Mouse (Mus musculus) retina, adult 2 months (tissue): Measurements from ENCODE around the gene Plekhm3.
"Not testable (repeated sequence)": the region's sequence is repeated elsewhere in the genome, so short reads cannot be mapped to it uniquely, and the experiment has no call there.

ENCODE experiments used
- DNase-seq: peaks from one replicate; pipeline ENCODE4 v3.0.0-alpha.2; 2012; ENCODE audit warnings: low read depth, low spot score

Plekhm3 gene

DNA sequence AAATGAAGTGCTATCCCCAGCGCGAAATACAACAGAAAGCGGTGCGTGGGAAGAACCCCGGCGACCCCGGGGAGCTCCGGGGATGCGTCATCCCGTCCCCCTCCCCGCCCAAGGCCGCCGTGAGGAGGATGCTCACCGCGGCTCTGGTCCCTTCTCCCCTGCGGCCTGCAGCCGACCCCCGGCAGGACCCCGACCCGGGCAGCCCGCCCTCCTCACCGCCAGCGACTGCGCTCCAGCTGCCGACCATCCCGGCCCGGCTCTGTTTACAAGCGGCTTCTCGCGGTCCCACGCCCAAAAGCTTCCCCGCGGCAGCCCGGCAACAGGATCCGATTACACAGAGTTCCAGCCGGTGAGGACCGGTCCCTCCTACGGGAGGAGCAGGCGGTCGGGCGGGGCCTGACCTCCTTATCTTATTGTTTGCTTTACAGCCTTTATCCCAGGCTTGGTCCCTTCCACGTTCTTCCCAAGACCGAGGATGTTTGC lies at the start of gene Plekhm3:
Gene Plekhm3, minus strand, starts transcription at position 346 of the 483 bp plus-strand sequence.
- peak; percentile 75 for DNase-seq

DNA sequence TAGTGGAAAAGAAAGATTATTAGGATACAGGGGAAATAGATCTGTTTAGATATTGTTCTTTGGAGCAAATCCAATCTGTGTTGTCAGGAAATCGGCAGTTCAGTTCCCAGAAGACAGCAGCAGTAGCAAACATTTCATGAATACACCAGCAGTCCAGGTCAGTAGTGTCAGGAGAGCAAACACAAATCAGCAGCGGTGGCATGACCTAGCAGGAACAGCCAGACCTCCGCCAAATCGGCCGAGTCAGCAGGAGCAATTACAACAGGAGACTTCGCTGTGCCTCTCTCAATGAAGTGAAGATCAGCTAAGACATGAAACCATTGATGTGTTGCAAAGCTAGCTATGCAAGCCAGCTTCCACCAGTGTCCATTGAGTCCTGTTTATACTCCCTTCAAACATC lies 49.0 kb upstream of the Plekhm3 start:
- DNase-seq = no peak

DNA sequence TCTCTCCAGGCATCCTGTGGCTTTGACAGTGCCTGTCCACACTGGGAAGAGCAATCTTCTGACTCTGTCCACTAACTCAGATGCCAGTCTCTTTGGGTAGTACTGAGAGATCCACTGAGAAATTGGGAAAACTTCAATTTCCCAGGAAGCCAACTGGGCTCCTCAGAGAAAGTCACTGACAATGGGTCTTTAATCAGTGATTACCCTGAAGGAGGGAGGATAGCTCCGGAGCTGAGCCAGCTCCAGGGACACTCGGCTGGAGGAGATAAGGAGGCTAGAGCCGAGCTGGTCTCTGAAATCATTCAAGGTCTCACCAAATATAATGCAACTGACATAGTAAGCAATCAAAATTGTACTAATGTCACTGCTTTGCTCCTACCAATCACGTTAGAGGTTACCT lies 47.9 kb upstream of the Plekhm3 start:
- no peak for DNase-seq

DNA sequence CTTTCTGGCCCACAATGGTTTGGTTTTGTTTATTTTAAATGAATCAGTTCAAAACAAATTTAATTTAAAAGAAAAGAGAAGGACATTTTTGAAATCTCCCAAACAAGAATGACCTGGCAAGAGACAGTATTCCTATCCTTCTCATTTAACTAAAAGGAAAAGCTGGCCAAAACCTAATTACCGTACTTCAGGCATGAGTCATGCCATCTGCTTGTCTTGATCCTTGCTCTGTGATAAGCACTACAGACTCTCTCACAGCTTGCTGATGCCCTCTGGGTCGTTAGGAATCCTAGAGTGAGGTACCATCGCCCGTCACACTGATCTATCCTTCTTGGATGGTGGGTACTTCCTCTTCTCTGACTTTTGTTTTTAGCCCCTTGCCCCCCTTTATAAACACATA lies 36.6 kb upstream of the Plekhm3 start:
- no peak for DNase-seq

DNA sequence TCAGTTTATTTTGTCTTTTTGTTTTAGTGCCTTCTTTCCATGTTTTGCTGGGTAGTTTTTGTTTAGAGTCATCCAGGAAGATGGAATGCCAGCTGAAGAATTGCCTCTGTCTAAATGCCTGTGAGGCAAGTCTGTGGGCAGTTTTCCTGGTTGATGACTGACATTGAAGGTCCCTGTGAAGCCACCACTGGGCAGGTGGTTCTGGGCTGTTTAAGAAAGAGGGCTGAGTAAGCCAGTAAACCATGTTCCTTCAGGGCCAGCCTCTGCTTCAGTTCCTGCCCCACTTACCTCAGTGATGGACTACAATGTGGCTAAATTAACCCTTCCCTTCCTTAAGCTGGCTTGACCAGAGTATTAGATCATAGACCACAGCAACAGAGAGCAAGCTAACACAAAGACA lies 31.6 kb upstream of the Plekhm3 start:
- DNase-seq = no peak

DNA sequence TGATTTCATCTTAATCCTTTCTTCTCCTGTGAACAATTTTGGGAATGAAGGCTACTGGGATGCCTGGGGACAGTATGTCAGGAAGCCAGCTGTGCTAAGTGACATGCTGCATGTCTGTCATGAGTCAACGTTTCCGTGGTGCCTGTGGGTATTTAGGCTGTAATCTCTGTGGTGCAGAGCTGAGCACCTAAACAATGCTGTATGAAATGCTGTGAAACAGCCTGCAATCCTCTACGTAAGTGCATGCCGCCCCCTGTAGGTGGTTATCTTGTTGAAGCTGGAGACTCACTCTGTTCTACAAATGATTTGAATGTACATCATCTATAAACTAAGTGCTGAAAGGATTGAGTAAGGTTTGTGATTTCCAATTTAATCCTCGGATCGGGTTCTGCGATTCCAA lies 29.5 kb upstream of the Plekhm3 start:
- peak; percentile 48 for DNase-seq

DNA sequence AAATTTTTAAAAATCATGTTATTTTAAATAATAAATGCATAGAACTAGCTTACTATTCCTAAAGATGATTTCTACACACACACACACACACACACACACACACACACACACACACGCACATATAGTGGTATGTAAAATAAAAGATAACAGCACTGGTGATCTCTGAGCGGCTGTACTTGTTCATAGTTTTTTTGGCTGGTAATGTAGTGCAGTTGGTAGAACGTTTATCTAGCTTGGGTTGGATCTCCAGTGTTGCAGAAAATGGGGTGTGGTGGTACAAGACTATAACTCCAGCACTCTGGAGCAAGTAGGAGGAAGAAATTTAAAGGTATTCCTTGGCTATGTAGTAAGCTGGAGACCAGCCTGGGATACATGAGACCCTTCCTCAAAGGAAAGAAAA lies 26.6 kb upstream of the Plekhm3 start:
- no peak for DNase-seq

DNA sequence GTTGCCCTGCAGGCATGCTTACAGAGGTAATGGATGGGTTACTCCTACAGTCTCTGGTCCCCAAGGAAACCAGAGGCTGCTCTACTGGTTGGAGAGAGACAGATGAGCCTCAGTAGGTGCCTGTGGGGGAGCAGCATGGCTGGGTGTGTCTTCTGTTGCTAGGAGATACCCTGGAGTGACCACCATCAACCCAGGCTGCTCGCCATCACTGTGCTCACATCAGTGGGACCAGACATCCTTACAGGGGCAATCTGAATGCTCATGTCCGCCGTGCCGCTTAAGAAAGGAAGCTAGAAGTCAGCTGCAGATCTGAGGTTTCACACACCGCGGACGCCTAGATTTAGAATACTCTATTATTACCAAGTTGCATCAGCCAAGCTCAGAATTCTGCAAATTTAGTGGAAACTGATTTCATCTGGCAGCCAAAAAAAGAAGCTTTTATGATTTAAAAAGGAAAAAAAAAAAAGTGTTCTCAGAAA lies 21.7 kb upstream of the Plekhm3 start:
- no peak for DNase-seq

DNA sequence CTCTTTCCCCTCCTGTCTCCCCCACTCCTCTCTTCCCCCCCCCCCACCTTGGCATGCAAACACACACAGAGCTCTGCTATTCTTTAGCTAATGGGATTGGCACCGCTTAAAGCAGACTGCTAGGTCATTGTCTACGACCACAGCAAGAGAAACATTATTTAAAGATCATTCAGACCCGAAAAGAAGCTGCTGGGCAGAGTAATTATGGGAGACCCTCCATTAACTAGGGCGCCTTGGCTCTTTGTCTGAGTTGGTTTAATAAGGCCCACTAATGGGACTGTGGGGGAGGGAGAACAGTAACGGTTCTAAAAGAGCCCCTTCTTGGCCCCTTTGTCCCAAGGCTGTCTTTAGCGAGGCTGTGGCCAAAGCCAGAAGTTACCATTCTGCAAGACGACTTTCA lies 18.7 kb upstream of the Plekhm3 start:
- DNase-seq = no peak

DNA sequence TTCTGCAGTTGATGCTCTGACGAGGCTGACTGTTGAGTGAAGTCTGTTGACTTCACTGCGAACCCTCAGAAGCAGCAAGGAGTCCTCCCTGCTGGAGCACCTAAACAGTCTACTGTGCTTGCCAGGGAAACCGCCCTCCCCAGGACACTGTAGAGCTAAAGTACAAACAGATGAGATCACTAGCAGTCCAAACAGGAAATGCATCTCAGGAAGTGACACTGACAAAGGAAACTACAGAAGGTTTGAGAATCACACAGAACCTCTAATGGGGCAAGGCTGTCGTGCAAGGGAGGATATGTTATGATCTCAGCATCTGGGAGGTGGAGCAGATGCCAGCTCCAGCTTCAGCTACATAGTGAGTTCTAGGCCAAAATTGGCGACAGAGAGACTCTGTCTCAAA lies 14.1 kb upstream of the Plekhm3 start:
- DNase-seq = no peak

DNA sequence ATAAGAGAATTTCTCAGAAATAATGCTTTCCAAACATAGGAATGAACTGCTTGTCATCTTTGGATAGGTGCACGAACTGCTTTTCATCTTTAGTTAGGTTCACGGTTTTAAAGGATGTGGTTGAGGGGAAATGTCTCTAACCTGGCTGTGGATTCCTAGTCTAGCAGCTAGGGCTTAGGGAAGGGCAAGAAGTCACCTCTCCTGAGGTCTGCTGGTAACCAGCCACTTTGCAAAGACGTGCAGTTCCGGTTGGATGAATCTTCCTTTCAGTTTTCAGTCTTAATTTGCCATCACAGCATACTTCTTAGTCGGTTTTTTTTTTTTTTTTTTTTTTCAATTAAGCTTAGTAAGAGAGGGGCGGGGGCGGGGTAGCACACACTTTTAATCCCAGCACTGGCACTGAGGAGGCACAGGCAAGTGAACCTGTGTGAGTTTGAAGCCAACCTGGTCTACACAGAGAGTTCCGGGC lies 431 bp upstream of the Plekhm3 start:
- DNase-seq = no peak

DNA sequence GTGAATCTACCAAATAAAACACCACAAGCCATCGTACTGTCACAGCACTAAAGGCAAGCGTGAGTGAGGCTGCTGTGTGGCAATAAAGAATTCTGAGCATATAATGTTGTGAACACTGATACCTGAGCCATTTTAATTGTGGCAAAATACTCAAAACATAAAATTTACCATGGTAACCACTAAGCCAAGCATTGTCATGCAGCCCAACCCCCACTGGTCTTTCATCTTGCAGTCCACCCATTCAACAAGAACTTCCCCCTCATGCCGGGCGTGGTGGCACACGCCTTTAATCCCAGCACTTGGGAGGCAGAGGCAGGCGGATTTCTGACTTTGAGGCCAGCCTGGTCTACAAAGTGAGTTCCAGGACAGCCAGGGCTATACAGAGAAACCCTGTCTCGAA lies 1.8 kb downstream of the Plekhm3 start:
- not testable (repeated sequence) for DNase-seq

DNA sequence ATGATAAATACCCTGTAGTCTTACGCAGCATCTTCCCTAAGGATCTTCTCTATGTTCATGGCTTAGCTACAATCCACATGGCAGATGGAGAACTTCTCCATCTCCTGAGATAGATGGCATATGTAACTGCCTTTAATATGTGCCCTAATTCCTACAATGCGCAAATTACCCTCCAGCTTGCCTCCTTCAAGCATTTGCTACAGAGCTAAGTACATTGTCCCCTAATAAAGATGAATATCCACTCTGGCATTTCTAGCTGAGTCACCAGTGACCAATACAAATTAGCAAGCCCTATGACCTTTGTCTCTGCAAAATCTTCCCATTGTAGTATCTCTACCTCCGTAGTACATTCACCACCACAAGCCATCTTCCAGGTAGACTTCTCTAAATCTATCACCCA lies 6.4 kb downstream of the Plekhm3 start:
- no peak for DNase-seq

DNA sequence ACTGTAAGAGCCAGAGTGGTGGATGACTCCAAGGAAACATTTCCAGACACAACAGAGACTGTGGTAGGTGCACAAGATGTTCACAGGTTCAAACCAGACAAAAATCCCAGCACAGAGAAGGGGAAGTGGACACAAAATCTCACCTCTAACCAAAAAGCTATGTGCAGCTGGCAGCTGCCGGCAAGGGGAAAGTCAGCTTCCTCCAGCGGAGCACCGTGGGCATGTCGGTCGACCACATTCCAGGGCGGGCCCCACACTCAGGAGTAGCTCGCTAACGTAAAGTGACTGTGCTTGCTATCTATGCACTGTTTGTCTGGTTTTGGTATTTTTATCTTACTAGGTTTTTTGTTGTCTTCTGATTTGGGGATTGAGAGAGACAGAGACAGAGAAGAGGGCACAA lies 7.2 kb downstream of the Plekhm3 start:
- no peak for DNase-seq

DNA sequence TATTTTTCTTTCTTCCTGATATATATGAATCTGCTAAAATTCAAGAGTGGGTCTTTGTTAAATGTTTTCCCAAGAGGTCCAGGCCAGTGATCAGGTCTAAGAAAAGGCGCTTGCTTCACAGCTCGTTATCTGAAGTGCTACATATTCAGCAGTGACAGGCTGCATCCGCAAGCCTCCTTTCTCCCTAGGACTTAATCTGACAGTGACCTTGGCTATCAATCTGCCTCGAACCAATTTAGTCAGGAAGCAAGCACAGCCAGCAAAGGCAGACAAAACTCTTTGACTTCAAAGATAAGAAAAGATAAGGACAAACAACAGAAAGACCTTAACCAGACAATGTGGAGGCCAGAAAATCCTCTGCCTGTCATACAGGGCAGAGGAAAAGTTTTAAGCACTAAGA lies 10.5 kb downstream of the Plekhm3 start:
- DNase-seq = no peak

DNA sequence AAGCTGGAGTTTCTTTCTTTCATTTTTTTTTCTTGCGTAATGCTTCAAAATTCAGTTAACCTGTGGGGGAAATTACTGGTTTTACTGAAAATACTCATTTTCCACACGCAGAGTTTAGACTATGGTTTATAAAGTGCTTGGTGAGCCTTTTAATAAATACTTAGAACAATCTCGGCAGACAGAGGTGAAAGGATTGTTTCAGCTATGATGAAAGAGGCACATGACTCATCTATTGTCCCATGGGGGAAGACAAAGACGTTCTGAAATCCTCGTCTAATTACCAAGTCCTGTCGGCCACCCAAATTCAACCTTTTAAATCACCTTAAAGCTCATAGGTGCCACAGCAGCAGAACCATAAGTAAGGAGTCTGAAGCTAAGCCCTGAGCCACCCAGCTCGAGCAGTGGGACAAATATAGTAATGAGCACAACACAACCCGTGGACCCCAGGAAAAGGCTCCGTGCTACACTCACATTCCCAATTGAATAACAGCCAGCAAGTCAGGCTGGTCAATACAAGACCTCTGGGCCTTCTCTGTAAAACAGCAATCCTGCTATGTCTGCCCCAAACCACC lies 11.3 kb downstream of the Plekhm3 start:
- no peak for DNase-seq

DNA sequence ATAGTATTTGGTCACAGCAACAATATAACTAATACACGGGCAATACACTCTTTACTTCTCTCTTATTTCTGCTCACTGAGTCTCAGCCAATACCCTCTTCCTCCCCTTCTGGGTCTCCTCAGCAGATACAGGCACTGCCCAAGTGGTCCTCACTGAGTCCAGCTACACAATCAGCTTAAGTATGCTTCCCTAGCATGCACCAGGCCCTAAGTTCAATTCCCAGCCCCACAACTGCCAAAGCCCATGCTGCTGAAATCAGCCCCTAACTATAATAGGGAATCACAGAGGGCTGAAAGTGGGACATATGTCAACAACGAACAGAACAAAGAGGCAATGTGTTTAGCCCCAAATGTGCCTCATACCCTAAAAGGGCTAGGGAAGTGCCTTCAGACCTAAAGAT lies 11.9 kb downstream of the Plekhm3 start:
- no peak for DNase-seq

DNA sequence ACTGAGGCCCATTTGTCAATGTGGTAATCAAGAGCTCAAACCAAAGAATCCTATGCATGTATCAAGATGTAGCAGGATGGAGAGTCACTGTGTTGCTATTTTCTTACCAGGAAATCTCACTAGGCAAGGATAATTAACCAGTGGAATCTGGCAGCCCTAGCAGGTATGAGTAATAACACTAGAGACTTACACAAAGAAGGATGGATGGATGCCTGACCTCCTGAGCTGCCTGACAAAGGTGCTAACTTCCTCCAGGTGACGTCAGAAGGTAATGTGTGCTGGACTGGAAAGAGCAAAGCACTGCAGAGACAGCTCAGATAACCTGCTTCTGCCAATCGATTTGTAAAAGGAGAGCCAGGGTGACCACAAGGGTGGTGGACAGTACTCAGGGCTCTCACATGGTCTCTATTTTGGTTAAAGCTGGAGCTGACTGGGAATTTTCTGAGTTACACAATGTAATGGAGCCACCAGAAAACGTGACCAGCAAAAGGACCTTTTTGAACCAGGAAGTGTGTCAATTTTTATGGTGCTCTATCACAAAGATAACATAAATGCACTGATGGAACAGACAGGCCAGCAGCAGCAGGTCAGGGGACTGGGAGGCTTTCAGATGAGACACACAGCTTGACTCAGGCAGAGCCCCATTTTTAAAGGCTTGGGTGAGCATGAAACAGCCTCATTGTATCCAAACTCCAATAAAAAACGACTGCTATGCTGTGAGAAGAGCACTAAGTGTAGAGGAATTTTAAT lies 14.4 kb downstream of the Plekhm3 start:
- DNase-seq = no peak

DNA sequence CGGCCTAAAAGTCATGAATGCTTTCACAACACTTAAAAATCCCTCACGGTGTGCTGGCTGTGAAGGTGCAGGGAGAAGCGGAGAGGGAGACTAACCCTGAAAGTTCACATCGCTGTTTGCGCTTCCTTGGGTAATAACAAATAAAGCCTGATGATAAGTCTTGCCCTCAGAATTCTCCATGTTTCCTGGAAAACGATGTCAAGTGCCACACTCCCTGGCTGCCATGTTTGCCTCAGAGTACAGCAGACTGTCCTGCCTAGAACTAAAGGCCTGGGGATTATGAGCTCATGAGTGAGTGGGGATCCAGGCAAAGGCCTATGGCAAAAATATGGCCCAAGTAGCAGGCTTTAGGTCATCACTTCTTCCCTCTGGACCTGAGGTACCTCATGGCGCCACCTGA lies 17.7 kb downstream of the Plekhm3 start:
- no peak for DNase-seq

DNA sequence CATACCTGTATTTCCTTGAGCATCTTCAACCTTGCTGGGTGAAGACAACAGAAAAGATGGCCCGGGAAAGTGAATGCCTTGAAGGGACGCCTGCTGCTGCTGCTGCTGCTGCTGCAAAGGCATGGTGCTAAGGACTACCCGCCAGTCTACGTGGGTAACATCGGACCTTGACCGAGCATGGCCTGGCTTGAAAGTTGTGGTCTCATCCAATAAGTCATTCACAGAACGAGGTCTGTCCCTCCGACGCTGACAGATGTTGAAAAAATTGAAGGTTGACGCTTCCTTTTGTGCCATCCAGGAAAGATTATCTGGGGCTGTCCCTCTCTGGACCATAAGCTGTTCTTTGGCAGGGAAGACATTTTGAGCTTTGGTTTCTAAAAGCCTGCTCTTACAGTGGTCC lies 18.9 kb downstream of the Plekhm3 start:
- DNase-seq = no peak

DNA sequence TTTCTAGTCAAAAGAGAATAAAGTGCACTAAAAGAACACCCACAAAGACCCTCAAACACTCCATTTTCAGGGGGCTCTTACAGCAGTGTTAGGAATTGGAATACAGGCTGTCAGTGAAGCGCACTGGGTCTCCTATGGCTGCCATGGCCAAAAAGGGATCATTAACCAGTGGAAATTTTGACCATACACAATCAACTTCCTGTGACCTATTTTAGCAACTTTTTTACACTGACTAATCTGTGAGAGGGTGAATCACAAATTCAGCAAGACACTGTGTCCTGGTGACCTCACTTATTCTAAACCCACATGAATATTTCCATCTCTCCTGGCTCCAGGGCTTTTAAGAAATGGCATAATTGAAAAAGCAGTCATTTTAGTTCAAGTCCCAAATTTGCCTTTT lies 23.7 kb downstream of the Plekhm3 start:
- DNase-seq = no peak

DNA sequence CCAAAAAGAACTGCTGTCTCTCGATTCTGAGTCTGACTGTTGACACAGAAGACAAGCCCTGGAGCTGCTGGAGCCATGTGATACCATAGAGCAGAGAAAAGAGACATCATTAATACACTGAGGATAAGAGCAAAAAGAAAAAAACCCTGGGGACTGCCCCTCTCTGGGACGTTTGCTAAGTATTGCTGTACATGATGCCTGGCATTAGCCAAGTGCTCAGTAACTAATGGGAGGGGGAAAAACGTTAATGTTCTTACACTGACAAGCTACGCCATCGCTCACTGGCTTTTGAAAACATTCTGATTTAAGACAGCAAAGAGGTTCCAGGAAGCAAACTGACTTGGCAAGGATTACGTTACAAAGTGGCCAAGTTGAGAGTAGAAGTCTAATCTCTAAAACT lies 26.5 kb downstream of the Plekhm3 start:
- DNase-seq = no peak

DNA sequence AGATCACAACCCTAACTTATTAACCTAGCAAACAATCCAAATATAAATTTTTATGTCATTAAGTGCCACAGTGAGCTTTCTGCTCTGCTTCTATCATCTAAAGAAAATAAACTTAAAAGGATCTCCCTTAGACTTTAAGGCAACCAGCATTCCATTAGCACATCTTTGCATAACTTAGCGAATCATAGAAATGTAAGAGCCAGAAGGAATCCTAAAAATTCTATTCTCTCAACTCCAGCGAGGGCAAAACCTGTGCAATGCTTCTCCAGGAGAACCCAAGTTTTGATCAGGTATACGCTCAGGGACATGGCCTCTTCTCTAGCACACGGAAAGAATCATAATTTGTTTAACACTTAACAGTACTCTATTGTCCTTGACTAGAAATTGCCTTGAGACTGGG lies 27.0 kb downstream of the Plekhm3 start:
- DNase-seq = no peak
